Mouse (Mus musculus) layer of hippocampus, adult 2 months (tissue): Measurements from ENCODE around the gene Styk1. TPM values are rescaled to one million over a fixed set of nuclear protein-coding genes. Genes with fewer than 3 reads are reported as not detected.
"Not testable (repeated sequence)": the region's sequence is repeated elsewhere in the genome, so short reads cannot be mapped to it uniquely, and the experiment has no call there.

Experiments used
- DNase-seq, 2 experiments: peaks; one replicate each; pipeline ENCODE4 v3.0.0; 2022; ENCODE audit warnings: low spot score in 2 of 2
- H3K27ac ChIP-seq: fragments of 200-600 bp; 2 replicates; pipeline ENCODE4 v1.8.1; 2022
- H3K4me3 ChIP-seq: fragments of 200-600 bp; 2 replicates; pipeline ENCODE4 v1.8.1; 2022; ENCODE audit warnings: mild to moderate bottlenecking
- CTCF ChIP-seq: fragments of 200-600 bp; conservative IDR thresholded peaks from 2 replicates; pipeline ENCODE4 v1.8.1; 2022; ENCODE audit warnings: antibody characterized with exemption, mild to moderate bottlenecking, moderate library complexity
- total RNA-seq, 2 experiments: library from RNA; stranded (reverse); gene quantifications; 2 replicates each; pipeline ENCODE4 v1.2.3; 2021

Styk1 gene
- total RNA-seq, 2 experiments from 2014 or later, result 0.52 to 0.67 TPM

DNA sequence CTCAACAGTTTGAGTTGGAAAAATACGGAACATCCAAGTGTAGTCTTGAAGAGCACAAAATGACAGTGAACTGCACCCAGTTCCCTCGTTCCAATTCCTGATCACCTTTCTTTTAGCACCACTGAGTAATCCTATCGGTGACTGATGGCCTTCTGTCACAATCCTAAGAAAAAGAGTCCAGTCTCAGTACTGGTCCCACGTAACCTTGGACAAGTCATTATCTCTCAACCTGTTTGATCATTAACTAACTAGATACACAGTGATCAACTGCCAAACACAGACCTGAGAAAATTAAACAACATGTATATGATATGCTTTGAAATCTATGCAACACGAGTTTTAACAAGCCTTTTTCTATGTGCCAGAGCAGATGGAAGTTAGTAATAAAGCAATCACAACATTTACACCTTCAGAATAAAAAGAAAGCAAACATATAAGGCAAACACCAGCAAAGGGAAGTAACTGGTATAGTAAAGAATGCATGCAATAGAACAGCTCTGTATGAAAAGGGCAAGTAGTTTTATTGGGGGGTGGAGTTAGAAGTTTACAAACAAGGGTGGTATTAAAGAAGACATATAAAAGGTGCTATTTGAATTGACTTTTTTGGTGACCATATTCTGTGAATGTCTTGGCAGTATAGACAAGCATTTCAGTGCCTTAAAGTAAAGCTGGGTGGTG lies 58.8 kb downstream of the Styk1 start:
- TF ChIP-seq CTCF, result no peak
- no peak for DNase-seq
- H3K27ac ChIP-seq, result no peak overlapping the region
- H3K4me3 ChIP-seq, result no peak overlapping the region

GRCm38 (mm10) chr6:131293916-131294315 lies 59.5 kb downstream of the Styk1 start:
- DNase-seq, result no peak
- Histone ChIP-seq H3K27ac (peak overlapping the region; percentile 85), H3K4me3 (peak overlapping the region; percentile 93)
- TF ChIP-seq CTCF, result no peak

- TF ChIP-seq CTCF, result no peak
- Histone ChIP-seq H3K27ac (peak within 1 kb of the TSS; percentile 85), H3K4me3 (peak within 1 kb of the TSS; percentile 93)
- DNase-seq, result peak; percentile 77 to 88
Observed at GRCm38 (mm10) chr6:131292991-131293788, 60.2 kb downstream of the Styk1 start, which contains the start of gene Magohb. TSS of gene Magohb (minus strand) at chr6:131293244.

DNA sequence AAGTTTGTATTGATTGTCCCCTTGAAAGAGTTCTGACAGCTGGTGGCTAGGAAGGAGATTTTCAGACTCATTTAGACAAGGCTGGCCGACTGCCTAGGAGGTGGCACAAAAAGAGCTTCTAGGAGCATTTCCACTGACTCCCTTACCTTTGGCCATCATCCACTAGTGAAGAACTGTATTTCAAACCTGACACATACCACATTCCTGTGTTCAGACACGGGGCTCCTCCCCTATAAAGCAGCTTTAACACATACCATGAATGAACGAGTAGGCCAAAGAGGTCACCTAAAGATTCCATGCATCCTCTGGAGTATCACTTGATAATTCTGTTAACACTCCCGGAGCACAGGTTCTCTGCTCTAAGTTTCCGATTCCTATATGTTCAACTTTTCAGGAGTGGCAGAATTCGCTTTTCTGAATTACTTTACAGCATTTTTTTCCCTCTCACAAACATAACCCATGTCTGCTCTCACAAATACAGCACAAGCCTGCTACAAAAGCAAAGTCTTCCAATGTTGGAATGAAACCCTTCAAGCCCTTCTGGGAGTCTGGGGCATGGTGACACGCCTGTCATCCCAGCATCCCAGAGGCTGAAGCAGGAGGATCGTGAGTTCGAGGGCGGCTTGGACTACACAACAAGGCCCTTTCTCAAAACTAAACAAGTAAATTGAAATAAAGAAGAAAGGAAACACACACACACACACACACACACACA lies 61.0 kb downstream of the Styk1 start:
- TF ChIP-seq CTCF, result no peak
- DNase-seq, result peak in 1 of 2 experiments; percentile 17
- Histone ChIP-seq H3K4me3 (peak overlapping the region; percentile 93), H3K27ac (peak overlapping the region; percentile 85; the same call in 1 of the 2 replicates)

- H3K4me3 ChIP-seq, result no peak overlapping the region
- DNase-seq, result peak in 1 of 2 experiments; percentile 27
- TF ChIP-seq CTCF, result peak; percentile 73
- no peak overlapping the region for H3K27ac ChIP-seq
Observed at GRCm38 (mm10) chr6:131290430-131290829, 63.0 kb downstream of the Styk1 start.

- H3K4me3 ChIP-seq, H3K27ac ChIP-seq, DNase-seq: not testable (repeated sequence)
Observed at GRCm38 (mm10) chr6:131278160-131278559, 75.2 kb downstream of the Styk1 start.

- H3K4me3 ChIP-seq, result no peak overlapping the region
- H3K27ac ChIP-seq, result no peak overlapping the region
- DNase-seq, result no peak
- no peak for TF ChIP-seq CTCF
Observed at GRCm38 (mm10) chr6:131276659-131277058, 76.7 kb downstream of the Styk1 start.

DNA sequence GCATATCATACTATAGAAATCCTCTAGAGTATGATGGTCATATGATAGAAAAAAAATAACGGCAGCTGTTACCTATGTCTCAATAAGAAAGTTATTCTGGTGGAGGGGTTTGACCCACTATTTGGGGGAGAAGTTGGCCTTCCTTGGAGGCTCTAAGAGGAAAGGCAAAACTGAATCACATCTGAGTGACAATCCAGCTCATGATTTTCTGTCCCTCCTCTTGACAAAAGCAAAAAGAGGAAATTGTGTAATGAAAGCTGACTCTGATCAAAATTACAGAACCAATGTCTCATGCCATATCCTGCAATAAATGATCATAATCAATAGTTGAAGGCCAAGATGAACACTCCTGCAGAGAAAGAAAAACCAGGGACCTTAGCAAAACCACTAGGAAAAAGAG lies 81.1 kb downstream of the Styk1 start:
- Histone ChIP-seq H3K4me3 (no peak overlapping the region), H3K27ac (no peak overlapping the region)
- DNase-seq, result no peak
- no peak for TF ChIP-seq CTCF

GRCm38 (mm10) chr6:131270312-131270711 lies 83.1 kb downstream of the Styk1 start:
- DNase-seq, result no peak
- no peak overlapping the region for H3K27ac ChIP-seq
- TF ChIP-seq CTCF, result no peak
- H3K4me3 ChIP-seq, result no peak overlapping the region

DNA sequence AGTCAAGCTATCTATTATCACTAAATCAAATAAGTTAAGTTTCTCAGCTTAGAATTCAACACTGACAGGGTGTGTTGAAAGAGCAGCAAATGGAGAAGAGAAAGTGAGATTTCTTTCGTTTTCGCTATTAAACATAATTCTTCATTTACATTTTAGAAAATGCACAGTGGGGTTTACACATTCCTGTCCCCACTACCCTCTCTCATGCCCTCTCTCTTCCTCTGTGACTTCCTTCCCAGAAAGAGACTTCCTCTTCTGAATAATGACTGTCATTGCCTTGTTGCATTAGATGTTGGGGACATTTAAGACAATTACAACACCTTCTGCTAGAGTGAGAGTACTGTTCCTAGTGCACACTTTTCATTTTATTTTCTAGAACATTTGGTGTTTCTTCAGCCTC lies 83.8 kb downstream of the Styk1 start:
- Histone ChIP-seq H3K27ac (no peak overlapping the region), H3K4me3 (no peak overlapping the region)
- no peak for DNase-seq
- TF ChIP-seq CTCF, result no peak

- no peak for TF ChIP-seq CTCF
- Histone ChIP-seq H3K4me3 (no peak overlapping the region), H3K27ac (no peak overlapping the region)
- no peak for DNase-seq
Observed at GRCm38 (mm10) chr6:131264175-131264574, 89.2 kb downstream of the Styk1 start.

GRCm38 (mm10) chr6:131262778-131263177 lies 90.6 kb downstream of the Styk1 start:
- DNase-seq, result no peak
- Histone ChIP-seq H3K27ac (no peak overlapping the region), H3K4me3 (no peak overlapping the region)
- no peak for TF ChIP-seq CTCF

DNA sequence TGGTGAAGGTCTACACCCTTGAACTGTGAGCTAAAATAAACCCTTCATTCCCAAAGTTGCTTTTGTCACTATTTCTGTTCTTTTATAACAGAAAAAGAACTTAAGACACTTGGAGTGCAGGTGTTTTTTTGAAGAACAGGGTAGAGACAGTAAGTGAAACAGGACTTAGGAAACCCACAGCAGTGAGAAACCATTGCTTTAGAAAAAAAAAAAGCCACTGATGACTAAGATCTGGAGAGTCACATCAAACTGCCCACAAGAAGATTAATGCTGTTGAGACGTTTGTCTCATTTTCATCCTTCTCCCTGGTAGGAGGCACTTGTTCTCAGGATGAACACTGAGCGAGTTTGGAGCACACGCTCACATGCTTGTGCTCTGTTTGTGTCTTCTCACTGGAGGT lies 91.4 kb downstream of the Styk1 start:
- DNase-seq, result no peak
- Histone ChIP-seq H3K27ac (no peak overlapping the region), H3K4me3 (no peak overlapping the region)
- no peak for TF ChIP-seq CTCF

Other genes starting within 250 kb of the Styk1 start
- gene Klra2, start 106.2 kb downstream of the Styk1 start, total RNA-seq, result under 1 TPM; 0.22 to 0.90 TPM
- 10 to 100 TPM; 11.9 to 15.7 TPM for gene Magohb, start 60.4 kb downstream of the Styk1 start, total RNA-seq
- gene Ybx3, start 34.9 kb upstream of the Styk1 start, total RNA-seq, result 10 to 100 TPM; 36.7 to 44.6 TPM
- not detected for gene 5430401F13Rik, start 132.8 kb upstream of the Styk1 start, total RNA-seq
- not detected for gene Gm6619, start 132.8 kb upstream of the Styk1 start, total RNA-seq